Mouse (Mus musculus) heart, postnatal 0 days (tissue): ENCODE data around the gene Gm136.

Source experiments
- CTCF ChIP-seq: IDR thresholded peaks from 2 replicates; pipeline ENCODE4 v1.5.1; 2016; ENCODE audit warnings: antibody characterized with exemption, control low read depth, low read depth
- EP300 ChIP-seq: IDR thresholded peaks from 2 replicates; pipeline ENCODE4 v1.6.1; 2016; ENCODE audit warnings: antibody characterized with exemption, low read depth

GRCm38 (mm10) chr4:34715062-34715461, 41.0 kb downstream of the Gm136 start:
- no peak for TF ChIP-seq CTCF
- no peak for TF ChIP-seq EP300
